Mouse (Mus musculus): ENCODE results near the gene Rps12-ps3.

Gene Rps12-ps3

GRCm38 (mm10) chr19:59352760-59353159, 30.7 kb downstream of the Rps12-ps3 start:
- no peak for DNase-seq

DNA sequence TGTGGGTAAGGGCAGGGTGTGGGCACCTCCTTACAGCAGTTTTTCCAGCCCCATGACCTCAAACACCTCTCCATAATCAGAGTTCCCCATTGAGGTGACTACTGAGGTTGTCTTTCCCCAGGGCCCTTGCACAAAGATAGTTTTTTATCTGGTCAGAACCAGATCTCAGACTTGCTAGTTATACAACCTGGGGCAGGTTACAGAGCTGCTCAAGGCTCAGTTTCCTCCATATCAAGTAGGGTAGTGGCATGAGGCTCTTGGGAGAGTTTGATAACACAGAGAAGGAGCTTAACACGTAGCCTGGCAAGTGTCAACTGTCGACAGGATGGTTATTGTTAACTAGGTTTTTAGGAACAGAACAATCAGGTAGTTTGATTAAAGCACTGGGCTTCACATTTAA, 32.8 kb downstream of the Rps12-ps3 start:
- DNase-seq: no peak

- no peak for DNase-seq
These were observed 34.3 kb downstream of the Rps12-ps3 start for GRCm38 (mm10) chr19:59356388-59356787.

DNA sequence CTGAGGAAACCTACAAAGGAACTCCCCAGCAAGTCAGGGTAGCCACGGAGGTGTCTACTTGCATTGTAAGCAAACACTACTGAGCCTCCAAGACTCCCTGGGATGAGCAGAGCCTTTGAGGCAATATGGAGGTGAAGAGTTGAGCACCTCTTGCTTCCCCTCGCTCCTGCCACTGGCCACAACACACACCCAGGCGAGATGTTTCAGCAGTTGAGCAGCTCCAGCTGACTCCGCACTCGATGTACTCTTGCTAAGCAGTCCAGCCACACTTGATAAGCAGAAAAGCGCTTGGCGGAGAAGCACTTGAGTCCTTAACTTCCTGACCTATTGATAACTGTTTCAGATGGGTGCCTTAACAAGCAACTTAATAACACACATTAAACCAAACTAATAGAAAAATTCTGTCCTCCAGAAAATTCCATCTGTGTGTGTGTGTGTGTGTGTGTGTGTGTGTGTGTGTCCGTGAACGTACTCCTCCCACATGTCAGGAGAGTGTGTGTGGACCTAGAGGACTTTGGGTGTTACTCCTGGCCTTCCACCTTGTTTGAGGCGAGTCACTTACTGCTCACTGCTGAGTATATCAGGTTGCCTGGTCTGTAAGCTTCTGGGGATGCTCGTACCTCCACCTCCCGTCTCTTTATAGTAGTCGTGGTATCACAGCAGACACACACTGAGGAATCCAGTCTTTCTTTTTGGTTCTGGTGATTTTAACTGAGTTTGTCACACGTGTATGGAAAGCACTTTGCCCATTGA, 34.9 kb downstream of the Rps12-ps3 start:
- DNase-seq: no peak

GRCm38 (mm10) chr19:59357878-59358277, 35.8 kb downstream of the Rps12-ps3 start:
- DNase-seq: no peak

DNA sequence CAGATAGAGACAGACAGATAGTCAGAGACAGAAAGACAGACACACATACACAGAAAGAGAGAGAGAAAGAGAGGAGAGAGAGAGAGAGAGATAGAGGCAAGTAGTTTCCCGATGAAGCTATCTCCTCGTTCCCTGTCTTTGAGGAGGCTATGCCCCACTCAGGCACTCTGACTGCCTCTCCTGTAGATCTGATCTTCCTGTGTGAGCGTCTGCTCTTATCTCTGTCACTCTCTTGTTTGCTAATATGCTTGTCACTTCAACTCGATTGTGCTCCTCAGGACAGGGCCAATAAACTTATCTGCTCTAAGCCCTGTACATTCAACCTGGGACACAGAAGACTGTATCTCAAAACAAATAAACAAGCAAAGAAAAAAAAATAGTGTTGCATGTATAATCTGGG, 37.1 kb downstream of the Rps12-ps3 start:
- DNase-seq: no peak

- DNase-seq: no peak
These were observed 38.4 kb downstream of the Rps12-ps3 start for GRCm38 (mm10) chr19:59360486-59360896.

DNA sequence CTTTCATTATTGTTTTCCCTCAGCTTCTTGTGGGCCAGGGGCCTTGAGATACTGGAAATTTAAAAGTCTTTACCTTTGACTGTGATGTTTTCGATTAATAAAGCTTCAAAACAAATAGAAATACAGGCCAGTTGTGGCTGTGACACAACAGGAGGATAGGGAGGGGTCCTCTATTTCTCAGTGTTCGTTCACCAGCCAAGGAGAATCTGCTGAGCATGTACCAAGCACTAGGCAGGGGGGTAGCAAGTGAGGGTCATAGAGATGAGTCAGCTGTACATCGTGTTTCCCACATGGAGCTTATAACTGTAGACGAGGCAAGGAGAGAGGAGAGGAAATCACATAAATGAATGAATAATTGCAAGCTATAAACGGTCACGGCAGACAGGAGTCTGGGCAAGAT, 40.6 kb downstream of the Rps12-ps3 start:
- no peak for DNase-seq

GRCm38 (mm10) chr19:59363666-59364065, 41.6 kb downstream of the Rps12-ps3 start:
- DNase-seq: no peak

- no peak for DNase-seq
These were observed 44.6 kb downstream of the Rps12-ps3 start for GRCm38 (mm10) chr19:59366724-59367123.

DNA sequence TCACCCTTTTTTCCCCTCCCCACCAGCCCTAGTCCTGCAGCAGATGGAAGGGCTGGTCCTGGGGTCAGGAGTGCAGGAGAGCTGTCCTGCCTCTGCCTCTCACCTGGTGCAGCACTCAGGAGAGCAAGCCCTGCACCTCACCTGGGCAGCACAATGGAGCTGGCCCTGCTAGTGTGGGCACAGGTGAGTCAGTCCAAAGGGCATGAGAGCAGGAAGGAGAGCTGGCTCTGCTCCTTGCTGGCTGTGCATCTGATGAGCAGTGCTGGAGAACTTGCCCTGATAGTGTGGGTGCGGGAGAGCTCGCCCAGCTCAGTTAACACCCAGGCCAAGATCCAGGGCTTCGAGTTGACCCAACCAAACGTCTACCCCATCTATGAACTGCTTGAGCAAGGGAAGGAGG, 45.8 kb downstream of the Rps12-ps3 start:
- no peak for DNase-seq

DNA sequence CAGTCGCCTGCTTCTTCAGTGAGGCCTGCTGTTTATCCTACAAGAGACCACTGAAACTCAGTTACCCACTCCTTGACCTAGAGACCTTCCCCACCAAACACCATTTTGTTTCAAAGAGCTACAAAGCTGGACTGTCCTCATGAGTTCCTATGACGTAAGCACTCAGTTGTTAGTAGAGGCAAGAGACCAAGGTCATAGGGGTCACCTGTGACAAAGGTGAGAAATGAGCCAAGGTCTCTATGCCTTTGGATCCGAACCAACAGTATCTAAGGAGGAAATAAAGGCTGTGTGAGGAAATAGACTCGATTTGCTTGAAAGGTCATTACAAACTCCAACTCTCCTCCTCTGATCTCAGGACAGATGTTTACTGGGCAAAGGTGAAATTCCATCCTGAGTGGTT, 48.9 kb downstream of the Rps12-ps3 start:
- DNase-seq: no peak

All from thymus, postnatal 25 days (tissue).